Mouse (Mus musculus) erythroblast, adult 5-6 weeks (primary cell): Measurements from ENCODE around the gene Icam5. TPM values are rescaled to one million over a fixed set of nuclear protein-coding genes. Genes with fewer than 3 reads are reported as not detected.

Experiments
- total RNA-seq, 2 experiments: library from RNA; stranded (forward) in 1 of 2; stranded (reverse) in 1 of 2; fragments of 150-400 nt in 1 of 2; fragments of 200-764, 138-1000 nt in 1 of 2; gene quantifications; 2 replicates each; pipeline versions ENCODE4 v1.2.3 to v1.2.4; 2015 to 2017; ENCODE audit warnings: low replicate concordance in 2 of 2

The Icam5 gene
- total RNA-seq, 2 experiments from 2014 or later, result 0.58 to 4.7 TPM

Other genes starting within 250 kb of the Icam5 start
- gene Col5a3, start 217.0 kb upstream of the Icam5 start, total RNA-seq (2015; ENCODE audit: low replicate concordance), result not detected in 2 replicates
- 0.26 TPM in 1 of 2 replicates, not detected in the other for gene Col5a3, start 217.0 kb upstream of the Icam5 start, total RNA-seq (2017; ENCODE audit: low replicate concordance)
- gene Rdh8, start 213.6 kb upstream of the Icam5 start, total RNA-seq (2015; ENCODE audit: low replicate concordance), result not detected in 2 replicates
- gene Rdh8, start 213.6 kb upstream of the Icam5 start, total RNA-seq (2017; ENCODE audit: low replicate concordance), result not detected in 2 replicates
- gene A230050P20Rik, start 163.4 kb upstream of the Icam5 start, total RNA-seq (2015; ENCODE audit: low replicate concordance), result 1.3 and 1.5 TPM in 2 replicates
- 1.4 and 4.9 TPM in 2 replicates for gene A230050P20Rik, start 163.4 kb upstream of the Icam5 start, total RNA-seq (2017; ENCODE audit: low replicate concordance)
- gene Angptl6, start 152.3 kb upstream of the Icam5 start, total RNA-seq (2015; ENCODE audit: low replicate concordance), result not detected in 2 replicates
- gene Angptl6, start 152.3 kb upstream of the Icam5 start, total RNA-seq (2017; ENCODE audit: low replicate concordance), result not detected in 2 replicates
- 2.3 and 9.8 TPM in 2 replicates for gene Ppan, start 143.9 kb upstream of the Icam5 start, total RNA-seq (2015; ENCODE audit: low replicate concordance)
- 13.0 and 15.4 TPM in 2 replicates for gene Ppan, start 143.9 kb upstream of the Icam5 start, total RNA-seq (2017; ENCODE audit: low replicate concordance)
- 26.3 and 41.0 TPM in 2 replicates for gene Eif3g, start 133.4 kb upstream of the Icam5 start, total RNA-seq (2015; ENCODE audit: low replicate concordance)
- 23.2 and 23.7 TPM in 2 replicates for gene Eif3g, start 133.4 kb upstream of the Icam5 start, total RNA-seq (2017; ENCODE audit: low replicate concordance)
- gene Dnmt1, start 72.2 kb upstream of the Icam5 start, total RNA-seq (2015; ENCODE audit: low replicate concordance), result 28.1 and 47.9 TPM in 2 replicates
- 69.1 and 92.4 TPM in 2 replicates for gene Dnmt1, start 72.2 kb upstream of the Icam5 start, total RNA-seq (2017; ENCODE audit: low replicate concordance)
- gene S1pr2, start 55.3 kb upstream of the Icam5 start, total RNA-seq (2015; ENCODE audit: low replicate concordance), result 0.84 and 1.5 TPM in 2 replicates
- 0.17 and 0.56 TPM in 2 replicates for gene S1pr2, start 55.3 kb upstream of the Icam5 start, total RNA-seq (2017; ENCODE audit: low replicate concordance)
- gene Mrpl4, start 29.3 kb upstream of the Icam5 start, total RNA-seq (2015; ENCODE audit: low replicate concordance), result 7.9 and 19.0 TPM in 2 replicates
- 6.8 and 11.4 TPM in 2 replicates for gene Mrpl4, start 29.3 kb upstream of the Icam5 start, total RNA-seq (2017; ENCODE audit: low replicate concordance)
- 0.84 and 1.2 TPM in 2 replicates for gene Icam1, start 16.1 kb upstream of the Icam5 start, total RNA-seq (2015; ENCODE audit: low replicate concordance)
- gene Icam1, start 16.1 kb upstream of the Icam5 start, total RNA-seq (2017; ENCODE audit: low replicate concordance), result 2.2 and 2.3 TPM in 2 replicates
- 39.2 and 40.8 TPM in 2 replicates for gene Icam4, start 2.7 kb upstream of the Icam5 start, total RNA-seq (2015; ENCODE audit: low replicate concordance)
- 20.6 and 35.8 TPM in 2 replicates for gene Icam4, start 2.7 kb upstream of the Icam5 start, total RNA-seq (2017; ENCODE audit: low replicate concordance)
- not detected in 2 replicates for gene Zglp1, start 35.0 kb downstream of the Icam5 start, total RNA-seq (2015; ENCODE audit: low replicate concordance)
- not detected in 2 replicates for gene Zglp1, start 35.0 kb downstream of the Icam5 start, total RNA-seq (2017; ENCODE audit: low replicate concordance)
- 2.3 TPM in 1 of 2 replicates, not detected in the other for gene Gm49373, start 41.0 kb downstream of the Icam5 start, total RNA-seq (2015; ENCODE audit: low replicate concordance)
- not detected in 2 replicates for gene Gm49373, start 41.0 kb downstream of the Icam5 start, total RNA-seq (2017; ENCODE audit: low replicate concordance)
- gene Fdx1l, start 41.5 kb downstream of the Icam5 start, total RNA-seq (2015; ENCODE audit: low replicate concordance), result 8.4 TPM in 1 of 2 replicates, not detected in the other
- 1.4 and 13.7 TPM in 2 replicates for gene Fdx1l, start 41.5 kb downstream of the Icam5 start, total RNA-seq (2017; ENCODE audit: low replicate concordance)
- gene Gm38431, start 59.9 kb downstream of the Icam5 start, total RNA-seq (2015; ENCODE audit: low replicate concordance), result 19.4 and 20.9 TPM in 2 replicates
- gene Gm38431, start 59.9 kb downstream of the Icam5 start, total RNA-seq (2017; ENCODE audit: low replicate concordance), result 1.8 and 3.6 TPM in 2 replicates
- 4.0 and 11.7 TPM in 2 replicates for gene Raver1, start 59.9 kb downstream of the Icam5 start, total RNA-seq (2015; ENCODE audit: low replicate concordance)
- 3.8 and 7.8 TPM in 2 replicates for gene Raver1, start 59.9 kb downstream of the Icam5 start, total RNA-seq (2017; ENCODE audit: low replicate concordance)
- gene Tyk2, start 99.2 kb downstream of the Icam5 start, total RNA-seq (2015; ENCODE audit: low replicate concordance), result 2.7 and 4.2 TPM in 2 replicates
- 3.3 and 5.3 TPM in 2 replicates for gene Tyk2, start 99.2 kb downstream of the Icam5 start, total RNA-seq (2017; ENCODE audit: low replicate concordance)
- 21.9 and 29.8 TPM in 2 replicates for gene Cdc37, start 117.9 kb downstream of the Icam5 start, total RNA-seq (2015; ENCODE audit: low replicate concordance)
- gene Cdc37, start 117.9 kb downstream of the Icam5 start, total RNA-seq (2017; ENCODE audit: low replicate concordance), result 35.5 and 75.3 TPM in 2 replicates
- gene Pde4a, start 133.6 kb downstream of the Icam5 start, total RNA-seq (2015; ENCODE audit: low replicate concordance), result 2.5 and 2.7 TPM in 2 replicates
- 0.77 and 1.1 TPM in 2 replicates for gene Pde4a, start 133.6 kb downstream of the Icam5 start, total RNA-seq (2017; ENCODE audit: low replicate concordance)
- gene Keap1, start 207.3 kb downstream of the Icam5 start, total RNA-seq (2015; ENCODE audit: low replicate concordance), result 4.6 and 6.9 TPM in 2 replicates
- gene Keap1, start 207.3 kb downstream of the Icam5 start, total RNA-seq (2017; ENCODE audit: low replicate concordance), result 6.8 and 8.9 TPM in 2 replicates
- 1.7 TPM in 1 of 2 replicates, not detected in the other for gene S1pr5, start 216.4 kb downstream of the Icam5 start, total RNA-seq (2015; ENCODE audit: low replicate concordance)
- gene S1pr5, start 216.4 kb downstream of the Icam5 start, total RNA-seq (2017; ENCODE audit: low replicate concordance), result 1.1 and 3.2 TPM in 2 replicates
- gene Atg4d, start 233.2 kb downstream of the Icam5 start, total RNA-seq (2015; ENCODE audit: low replicate concordance), result 11.9 TPM in 2 replicates
- gene Atg4d, start 233.2 kb downstream of the Icam5 start, total RNA-seq (2017; ENCODE audit: low replicate concordance), result 31.9 and 59.8 TPM in 2 replicates